15 mouse cellular contexts compared by ENCODE assay signal in the genomic region with DNA sequence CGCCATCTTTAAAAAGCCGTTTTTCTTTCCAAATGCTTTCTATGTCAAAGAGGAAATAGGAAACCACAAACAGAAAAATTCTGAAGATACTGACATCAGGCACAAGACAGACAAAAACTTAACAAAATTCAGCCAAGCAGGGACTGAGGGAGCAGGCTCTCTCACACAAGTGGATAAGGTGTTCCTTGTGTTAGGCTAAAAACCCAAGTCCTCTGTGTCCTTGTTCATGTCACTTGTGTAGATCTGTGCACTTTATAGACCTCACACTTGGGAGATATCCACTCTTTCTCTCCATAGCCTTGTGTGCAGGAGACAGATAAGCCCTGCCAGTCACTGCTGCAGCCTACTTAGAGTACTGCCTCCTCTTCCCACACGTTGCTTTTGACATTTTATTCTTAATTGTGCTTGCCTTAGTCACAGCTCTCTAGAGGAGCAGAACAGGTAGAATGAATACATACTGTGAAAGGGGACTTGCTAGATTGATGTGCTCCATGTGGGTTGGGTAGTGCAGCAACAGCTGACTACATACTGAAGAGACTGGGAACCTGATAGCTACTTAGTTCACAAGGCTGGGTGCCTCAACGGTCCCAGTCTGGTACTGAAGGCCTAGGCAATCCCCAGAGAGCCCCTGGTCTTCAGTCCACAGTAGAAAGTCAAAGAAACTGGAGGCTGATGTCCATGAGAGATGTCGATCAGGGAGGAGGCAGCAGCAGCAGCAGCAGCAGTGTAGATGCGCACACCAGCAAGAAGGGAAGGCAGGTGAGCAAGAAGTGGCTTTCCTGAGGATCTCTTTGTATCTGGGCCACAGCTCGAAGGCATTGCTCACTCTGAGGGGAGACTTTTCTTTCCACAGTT. TPM values are rescaled to one million over a fixed set of nuclear protein-coding genes. Genes with fewer than 3 reads are reported as not detected.
A peak's percentile ranks its signal among the peaks of the same experiment; 100 is the strongest.
DNase-seq lines count a peak whose midpoint lies in the region; ATAC-seq and TF ChIP-seq lines count a peak whose summit lies in the region.
"Had no signal": no experiment of that assay in that cellular context is flagged by ENCODE, and none has a peak within 500 bp of the region (broad histone marks: within the 10 kb centered on the region; RNA-seq: fewer than 3 reads in every experiment).

No protein-coding gene starts in this region.

- H3K4me1 ChIP-seq in heart, postnatal 0 days (ENCODE audit: control insufficient read depth, insufficient read depth) = no peaks in the 10 kb centered on the region
- H3K4me1 ChIP-seq in hindbrain, postnatal 0 days (ENCODE audit: insufficient read depth, low read length) = no peaks in the 10 kb centered on the region
- H3K4me1 ChIP-seq: forebrain, embryonic 13.5 days; hindbrain, embryonic 13.5 days; kidney, embryonic 15.5 days had no signal

- H3K4me2 ChIP-seq in heart, postnatal 0 days (ENCODE audit: low read depth, low read length) = no peak overlapping the region
- no peak overlapping the region for H3K4me2 ChIP-seq in hindbrain, postnatal 0 days (ENCODE audit: low read depth, low read length)
- H3K4me2 ChIP-seq: forebrain, embryonic 13.5 days; hindbrain, embryonic 13.5 days; kidney, embryonic 15.5 days had no signal

- TF ChIP-seq CTCF in heart, postnatal 0 days (IDR thresholded peaks at IDR 0.05; ENCODE audit: low read depth) = no peak
- no peak for TF ChIP-seq CTCF in hindbrain, postnatal 0 days (IDR thresholded peaks at IDR 0.05; ENCODE audit: low read depth)

- H3K36me3 ChIP-seq in heart, postnatal 0 days (replicated peaks; ENCODE audit: control insufficient read depth, insufficient read depth, low read length) = no peaks in the 10 kb centered on the region
- H3K36me3 ChIP-seq in hindbrain, postnatal 0 days (ENCODE audit: insufficient read depth, low read length) = no peaks in the 10 kb centered on the region
- H3K36me3 ChIP-seq: hindbrain, embryonic 13.5 days; kidney, embryonic 15.5 days had no signal

- TF ChIP-seq EP300 in heart, postnatal 0 days (IDR thresholded peaks at IDR 0.05; ENCODE audit: low read depth) = no peak

- no peak for ATAC-seq in heart, postnatal 0 days (ENCODE audit: insufficient read depth, low read depth)
- peak; percentile 88 for ATAC-seq in megakaryocyte-erythroid progenitor cell, adult 5-6 weeks (replicated peaks; ENCODE audit: low FRiP score, low TSS enrichment, poor library complexity, severe bottlenecking)
- no peak for ATAC-seq in hindbrain, postnatal 0 days
- ATAC-seq: forebrain, embryonic 13.5 days had no signal

- no peak for DNase-seq in heart, postnatal 0 days (ENCODE audit: low spot score)
- no peak for DNase-seq in heart, adult 9 months (ENCODE audit: low spot score in 2 of 2)
- peak; percentile 97 for DNase-seq in MEL-GATA-1-ER (ENCODE audit: extremely low read depth, low read depth)
- DNase-seq in induced T-regulatory cell, adult 2 months (ENCODE audit: low read depth) = peak; percentile 29
- DNase-seq in adrenal gland, postnatal 4 days (ENCODE audit: low spot score in 2 of 2) = no peak
- no peak for DNase-seq in hindbrain, postnatal 0 days (ENCODE audit: low spot score)
- DNase-seq in gastrocnemius, postnatal 14 days = no peak
- DNase-seq: adrenal gland, adult 2 months; cerebellum, adult 11-12 months; lung, postnatal 4 days had no signal

- H3K4me3 ChIP-seq in heart, postnatal 0 days (ENCODE audit: low read depth, low read length) = no peak overlapping the region
- H3K4me3 ChIP-seq in hindbrain, postnatal 0 days (ENCODE audit: low read length) = no peak overlapping the region
- H3K4me3 ChIP-seq: forebrain, embryonic 13.5 days; hindbrain, embryonic 13.5 days; kidney, embryonic 15.5 days had no signal

- intact Hi-C loops in gastrocnemius, postnatal 14 days (cut with DNase I; ENCODE audit: low total_unique reads) = no loop called here

- H3K9me3 ChIP-seq in heart, postnatal 0 days (replicated peaks; ENCODE audit: control insufficient read depth, low read length) = 0 out of 2 replicates have a peak, but pooled peaks cover 4% of the 10 kb centered on the region
- H3K9me3 ChIP-seq in hindbrain, postnatal 0 days (ENCODE audit: low read length) = no peaks in the 10 kb centered on the region
- H3K9me3 ChIP-seq: forebrain, embryonic 13.5 days; hindbrain, embryonic 13.5 days; kidney, embryonic 15.5 days had no signal

- WGBS in heart, postnatal 0 days = 79% methylated on average over 7 of the region's 7 CpGs
- 87% methylated on average over 7 of the region's 7 CpGs for WGBS in hindbrain, postnatal 0 days

- H3K9ac ChIP-seq in heart, postnatal 0 days (replicated peaks; ENCODE audit: low read depth, low read length) = no peak overlapping the region
- no peak overlapping the region for H3K9ac ChIP-seq in hindbrain, postnatal 0 days (replicated peaks; ENCODE audit: low read length)
- H3K9ac ChIP-seq: forebrain, embryonic 13.5 days; hindbrain, embryonic 13.5 days; kidney, embryonic 15.5 days had no signal

- no peaks in the 10 kb centered on the region for H3K27me3 ChIP-seq in heart, postnatal 0 days (ENCODE audit: control insufficient read depth, insufficient read depth, low read length)
- no peaks in the 10 kb centered on the region for H3K27me3 ChIP-seq in hindbrain, postnatal 0 days (ENCODE audit: insufficient read depth, low read length)
- H3K27me3 ChIP-seq: forebrain, embryonic 13.5 days; hindbrain, embryonic 13.5 days had no signal

- peak overlapping the region; percentile 47; the same call in 1 of the 2 replicates for H3K27ac ChIP-seq in heart, postnatal 0 days (ENCODE audit: low read depth)
- H3K27ac ChIP-seq in hindbrain, postnatal 0 days = no peak overlapping the region
- H3K27ac ChIP-seq: forebrain, embryonic 13.5 days; hindbrain, embryonic 13.5 days; kidney, embryonic 15.5 days had no signal

RNA-seq across cellular contexts. Expression of a gene that starts 8.4 kb away (rescaled TPM):
- total RNA-seq in heart, postnatal 0 days (2014; rRNA removed; ENCODE audit: low replicate concordance) = 46.7 and 59.5 TPM in 2 replicates
- 62.4 and 65.5 TPM in 2 replicates for polyA plus RNA-seq in heart, postnatal 0 days (2015; fragmentation: Nextera tagmentation; extraction: Ambion mirVana)
- 18.7 and 24.7 TPM in 2 replicates for total RNA-seq in megakaryocyte-erythroid progenitor cell, adult 5-6 weeks (2014; fragmentation: Nextera tagmentation)
- total RNA-seq in megakaryocyte-erythroid progenitor cell, adult 5-6 weeks (2017) = 28.4 and 48.3 TPM in 2 replicates
- total RNA-seq in adrenal gland, postnatal 4 days (2021) = 10 to 100 TPM in 1 of 2 experiments, 1 to 10 TPM in 1; 10.0 to 12.2 TPM
- total RNA-seq in hindbrain, postnatal 0 days (2014; rRNA removed) = 44.1 and 48.4 TPM in 2 replicates
- 44.7 and 46.8 TPM in 2 replicates for polyA plus RNA-seq in hindbrain, postnatal 0 days (2015; fragmentation: Nextera tagmentation; extraction: Ambion mirVana)
- 10 to 100 TPM; 28.5 to 29.4 TPM for total RNA-seq in gastrocnemius, postnatal 14 days (2021)

RNA-seq across cellular contexts. Expression of a gene that starts 43.1 kb away (rescaled TPM):
- total RNA-seq in heart, postnatal 0 days (2014; rRNA removed; ENCODE audit: low replicate concordance) = 0.04 and 4.4 TPM in 2 replicates
- 0.71 and 0.97 TPM in 2 replicates for polyA plus RNA-seq in heart, postnatal 0 days (2015; fragmentation: Nextera tagmentation; extraction: Ambion mirVana)
- total RNA-seq in megakaryocyte-erythroid progenitor cell, adult 5-6 weeks (2014; fragmentation: Nextera tagmentation) = 3.8 and 9.0 TPM in 2 replicates
- 5.6 and 11.7 TPM in 2 replicates for total RNA-seq in megakaryocyte-erythroid progenitor cell, adult 5-6 weeks (2017)
- 1 to 10 TPM in 1 of 2 experiments, under 1 TPM in 1; 0.11 to 1.1 TPM for total RNA-seq in adrenal gland, postnatal 4 days (2021)
- not detected in 2 replicates for total RNA-seq in hindbrain, postnatal 0 days (2014; rRNA removed)
- 0.11 and 0.25 TPM in 2 replicates for polyA plus RNA-seq in hindbrain, postnatal 0 days (2015; fragmentation: Nextera tagmentation; extraction: Ambion mirVana)
- not detected for total RNA-seq in gastrocnemius, postnatal 14 days (2021)
- total RNA-seq: adrenal gland, adult 2 months; layer of hippocampus, postnatal 25 days had no signal
- polyA plus RNA-seq: adrenal gland, adult 2 months had no signal

Comparison
In these comparisons a context has a peak if more than half of its experiments do, and no peak if none do; other contexts are left out.
1. DNase-seq: peak in MEL-GATA-1-ER (single experiment) and induced T-regulatory cell, adult 2 months (single experiment); none in heart, postnatal 0 days (single experiment), heart, adult 9 months (0 of 2), adrenal gland, postnatal 4 days (0 of 2), hindbrain, postnatal 0 days (single experiment) and gastrocnemius, postnatal 14 days (single experiment).